Mouse (Mus musculus) olfactory bulb, adult 2 months (tissue): ENCODE data around the gene Rab8b.

Source experiments
- CTCF ChIP-seq: fragments of 200-500 bp; IDR thresholded peaks from 2 replicates; pipeline ENCODE4 v1.5.1; 2012; ENCODE audit warnings: low read depth, mild to moderate bottlenecking, low read length, moderate library complexity; ENCODE audit not compliant: insufficient read depth
- POLR2A ChIP-seq: fragments of 200-500 bp; IDR thresholded peaks from 2 replicates; pipeline ENCODE4 v1.6.1; 2012; ENCODE audit warnings: mild to moderate bottlenecking, low read depth, low read length, moderate library complexity; ENCODE audit not compliant: insufficient read depth

GRCm38 (mm10) chr9:66897851-66898250, 21.6 kb downstream of the Rab8b start:
- TF ChIP-seq CTCF, result no peak
- TF ChIP-seq POLR2A, result no peak
